Mouse (Mus musculus): ENCODE measurements around the gene Cobll1. TPM values are rescaled to one million over a fixed set of nuclear protein-coding genes. Genes with fewer than 3 reads are reported as not detected.

Gene Cobll1
- total RNA-seq (2023), result 6.1 TPM

DNA sequence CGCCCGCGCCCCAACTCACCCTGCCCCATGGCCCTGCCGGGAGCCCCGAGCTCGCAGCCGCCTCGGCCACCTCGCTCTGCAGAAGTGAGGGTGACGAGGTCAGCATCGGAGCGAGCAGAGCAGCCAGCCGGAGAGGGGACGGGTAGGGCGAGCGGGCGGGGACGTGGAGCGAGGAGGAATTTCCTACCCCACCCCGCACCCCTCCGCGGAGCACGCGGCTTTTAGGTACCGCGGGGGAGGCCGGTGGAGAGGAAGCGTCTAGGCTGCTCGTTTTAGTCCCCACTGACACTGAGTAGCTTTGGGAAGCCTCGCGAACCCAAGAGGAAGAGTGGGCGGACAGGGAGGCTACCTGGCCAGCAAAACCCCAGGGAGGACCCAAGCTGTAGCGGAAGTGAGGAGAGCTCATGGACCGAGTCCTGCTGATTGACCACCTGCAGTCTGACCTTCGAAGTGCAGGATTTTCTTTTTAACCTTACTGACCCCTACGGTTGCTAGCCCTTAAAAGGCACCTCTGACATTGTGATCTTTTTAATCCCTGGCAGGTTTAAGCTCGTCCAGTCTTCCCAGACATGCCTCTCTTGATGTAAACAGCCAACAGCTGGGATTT is at the start of gene Cobll1:
Cobll1 (minus strand) TSS at position 440 of the 607 bp plus-strand sequence.

Other genes with a start within 250 kb of the Cobll1 start
- gene Grb14, start 214.4 kb downstream of the Cobll1 start, total RNA-seq (2023), result not detected
- not detected for gene Slc38a11, start 124.6 kb upstream of the Cobll1 start, total RNA-seq (2023)

All from CD8-positive naive resting alpha-beta T cell, adult 57 days (primary cell).